Mouse (Mus musculus) natural killer cell, adult 2 months (primary cell): ENCODE results near the gene Tmco4.

ENCODE experiments used
- DNase-seq, 2 experiments: peaks; one replicate each; pipeline ENCODE4 v3.0.0; 2022; ENCODE audit warnings: low spot score in 2 of 2

The Tmco4 gene

DNA sequence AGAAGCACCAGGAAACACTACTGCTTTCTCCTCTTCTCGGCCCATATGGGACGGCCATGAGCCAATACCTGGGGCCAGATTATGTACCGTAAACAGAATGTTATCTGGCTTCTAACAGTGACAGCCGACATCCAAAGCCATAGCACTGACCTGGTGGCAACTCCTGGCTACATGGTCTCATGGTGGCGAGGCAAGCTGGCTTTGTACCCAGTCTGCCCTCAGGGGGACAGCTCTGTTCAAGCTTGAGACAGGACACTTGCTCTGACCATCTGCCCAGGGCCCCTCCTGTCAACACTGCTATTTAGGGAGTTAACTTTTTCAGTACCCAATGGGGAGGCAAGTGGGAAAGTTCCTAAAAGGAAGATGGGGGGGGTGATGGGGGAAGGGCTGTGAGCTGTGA, 84.6 kb downstream of the Tmco4 start:
- no peak for DNase-seq

DNA sequence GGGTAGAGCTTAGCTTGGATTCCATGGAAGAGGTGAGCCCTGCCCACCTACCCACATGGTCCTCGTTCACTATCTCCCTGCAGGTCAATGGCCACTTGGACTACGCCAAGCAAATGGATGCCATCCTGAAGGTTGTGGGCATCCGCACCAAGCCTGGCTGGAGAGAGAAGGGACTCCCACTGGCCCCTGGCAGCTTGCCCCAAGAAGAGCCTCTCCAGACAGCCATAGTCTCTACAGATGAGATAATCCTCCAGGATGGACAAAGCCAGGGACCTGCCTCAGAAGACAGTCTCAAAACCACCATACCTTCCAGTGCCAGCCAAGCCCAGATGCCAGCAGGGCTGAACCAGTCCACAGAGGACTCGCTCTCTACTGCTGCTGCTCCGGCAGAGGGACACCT, 85.3 kb downstream of the Tmco4 start:
- no peak for DNase-seq

DNA sequence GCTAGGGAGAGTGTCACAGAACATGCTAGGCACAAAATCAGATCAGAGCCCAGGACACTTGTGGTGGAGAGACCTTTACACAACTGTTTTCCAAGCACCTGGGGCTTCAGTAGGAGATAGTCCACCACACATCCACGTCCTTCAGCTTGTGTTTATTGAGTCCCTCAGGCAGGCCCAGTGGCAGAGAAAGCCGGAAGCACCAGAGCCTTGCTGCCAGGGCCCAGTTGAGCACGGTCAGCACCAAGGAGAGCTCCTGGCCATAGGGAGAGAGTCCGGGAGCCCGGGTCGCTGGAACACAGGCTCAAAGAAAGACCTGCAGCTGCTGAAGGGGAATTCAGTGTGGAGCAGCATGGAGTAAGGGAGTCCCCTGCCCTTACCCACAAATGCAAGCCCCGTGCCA, 86.9 kb downstream of the Tmco4 start:
- no peak for DNase-seq

DNA sequence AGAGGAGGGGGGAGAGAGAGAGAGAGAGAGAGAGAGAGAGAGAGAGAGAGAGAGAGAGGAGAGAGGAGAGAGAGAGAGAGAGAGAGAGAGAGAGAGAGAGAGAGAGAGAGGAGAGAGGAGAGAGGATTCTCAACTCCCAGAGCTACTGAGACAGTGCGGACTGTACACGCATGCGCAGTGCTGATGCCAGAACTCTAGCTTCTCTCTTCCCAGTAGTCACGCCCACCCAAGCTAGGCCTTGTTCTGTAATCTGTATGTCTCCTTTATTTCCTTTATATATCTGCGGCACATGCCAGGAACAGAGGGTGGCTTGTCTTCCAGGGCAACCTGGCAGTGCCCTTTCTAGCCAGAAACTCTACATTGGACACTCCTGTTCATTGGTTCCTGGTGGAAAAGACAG, 92.1 kb downstream of the Tmco4 start:
- DNase-seq, result no peak

DNA sequence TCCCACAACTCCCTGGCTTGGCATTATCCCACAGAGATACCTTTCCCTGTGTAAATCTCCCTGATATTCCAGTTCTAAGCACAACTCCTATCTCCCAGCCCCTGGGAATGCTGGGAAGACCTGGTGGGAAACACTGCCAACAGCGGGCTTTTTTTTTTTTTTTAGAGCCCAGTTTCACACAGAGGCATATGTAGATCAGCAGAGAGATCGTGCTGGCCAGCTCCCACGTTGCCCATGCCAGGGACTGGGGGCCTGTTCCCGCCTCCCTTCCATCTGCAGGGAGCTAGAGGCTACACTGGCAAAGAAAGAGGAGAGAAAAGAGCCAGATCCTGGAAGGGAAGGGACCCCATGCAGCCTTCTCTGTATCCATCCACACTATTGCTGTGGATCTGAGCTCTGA, 95.6 kb downstream of the Tmco4 start:
- DNase-seq, result no peak

DNA sequence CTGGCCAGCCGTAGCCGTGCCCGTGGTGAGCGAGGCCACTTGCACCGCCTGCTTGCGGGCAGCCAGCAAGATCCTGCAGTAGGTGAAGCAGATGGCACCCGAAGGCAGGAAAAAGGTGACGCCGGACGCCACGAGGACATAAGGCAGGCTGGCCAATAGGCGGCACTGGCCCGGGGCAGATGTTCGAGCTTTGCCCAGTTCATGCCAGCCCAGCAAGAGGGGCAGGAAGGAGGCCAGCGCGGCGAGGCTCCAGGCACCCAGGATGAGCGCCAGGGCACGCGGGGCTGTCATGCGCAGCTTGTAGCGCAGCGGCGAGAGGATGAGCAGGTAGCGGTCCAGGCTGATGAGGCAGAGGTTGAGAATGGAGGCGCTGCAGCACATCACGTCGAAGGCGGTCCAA, 101.4 kb downstream of the Tmco4 start:
- no peak for DNase-seq

DNA sequence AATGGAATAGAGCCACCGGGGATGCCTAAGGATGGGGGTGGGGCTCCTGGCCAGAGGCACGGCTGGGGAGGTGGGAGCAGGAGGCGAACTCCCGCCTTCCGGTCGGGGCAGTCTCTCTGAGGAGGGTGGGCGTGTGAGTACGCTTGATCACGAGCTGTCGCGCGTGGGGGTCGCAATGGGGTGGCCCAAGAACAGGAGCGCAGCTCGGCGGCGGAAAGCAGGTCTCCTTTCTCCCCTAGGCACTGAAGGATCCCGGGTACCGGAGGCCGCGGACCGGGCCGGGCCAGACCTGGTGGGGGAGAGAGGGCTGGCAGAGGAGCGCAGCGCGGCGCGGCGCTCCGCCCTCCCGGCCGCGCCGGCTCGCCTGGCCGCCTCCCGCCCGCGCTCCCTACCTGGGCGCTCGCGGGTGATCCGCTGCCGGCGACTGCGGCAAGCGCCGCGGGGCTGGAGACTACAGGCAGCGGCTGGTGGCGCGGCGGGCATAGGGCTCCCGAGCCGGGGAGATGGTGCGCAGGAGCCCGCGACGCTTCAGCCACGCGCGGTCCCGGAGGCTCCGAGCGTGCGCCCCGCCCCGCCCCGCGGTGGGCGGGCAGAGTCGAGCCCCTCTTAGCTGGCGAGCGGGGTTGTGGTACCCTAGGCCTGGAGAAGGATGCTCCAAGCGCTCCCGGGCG, 102.5 kb downstream of the Tmco4 start, which contains the start of gene Htr6:
Gene Htr6, minus strand, starts transcription at position 530 of the 671 bp plus-strand sequence.
- DNase-seq, result no peak

DNA sequence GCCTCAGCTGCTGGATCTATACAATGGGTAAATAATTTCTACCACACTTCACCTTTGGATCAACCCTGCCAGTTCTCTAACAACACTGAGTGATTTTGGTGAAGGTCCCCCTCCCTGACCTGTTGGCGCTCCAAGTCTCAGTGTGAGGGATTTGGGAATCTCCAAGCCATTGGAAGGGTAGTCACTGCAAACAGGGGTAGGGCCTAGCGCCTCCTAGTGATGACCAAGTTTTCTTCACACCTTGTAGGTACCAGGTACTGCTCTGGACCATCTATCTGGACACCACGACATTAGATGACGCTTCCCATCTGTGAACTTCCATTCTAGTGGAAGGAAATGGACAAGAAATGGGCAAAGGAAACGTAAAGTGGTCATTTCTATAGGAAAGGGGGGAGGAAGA, 103.2 kb downstream of the Tmco4 start:
- DNase-seq, result no peak

DNA sequence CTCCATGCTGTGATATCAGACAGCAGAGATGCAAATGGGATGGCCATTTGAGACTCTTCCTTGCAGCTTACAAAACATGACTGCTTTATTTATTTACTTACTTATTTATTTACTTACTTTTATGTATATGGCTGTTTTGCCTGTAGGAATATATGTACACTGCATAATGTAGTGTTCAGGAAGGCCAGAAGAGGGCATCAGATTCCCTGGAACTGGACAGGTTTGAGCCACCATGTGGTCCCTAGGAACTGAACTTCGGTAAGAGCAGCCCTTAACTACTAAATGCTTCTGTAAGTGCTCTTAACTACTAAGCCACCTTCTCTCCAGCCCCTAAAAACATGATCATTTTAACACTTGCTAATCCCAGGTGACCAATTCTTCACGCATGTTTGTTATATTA, 105.6 kb downstream of the Tmco4 start:
- DNase-seq, result no peak

DNA sequence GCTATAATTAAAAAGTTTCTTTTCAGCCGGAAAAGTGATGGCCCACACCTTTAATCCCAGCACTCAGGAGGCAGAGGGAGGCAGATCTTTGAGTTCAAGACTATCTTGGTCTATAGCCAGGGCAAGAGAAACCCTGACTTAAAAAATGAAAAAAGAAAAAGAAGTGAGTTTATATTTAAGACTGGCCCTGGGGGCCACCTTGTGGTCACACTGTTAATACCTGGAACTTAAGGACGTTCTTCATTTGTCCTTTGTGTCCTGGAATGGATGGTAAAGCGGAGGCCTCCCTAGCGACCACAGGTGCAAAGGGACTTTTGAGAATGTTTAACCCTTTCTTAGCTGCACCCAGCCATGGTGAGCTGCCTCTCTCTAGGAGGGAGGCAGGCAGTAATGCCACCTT, 106.0 kb downstream of the Tmco4 start:
- no peak for DNase-seq

DNA sequence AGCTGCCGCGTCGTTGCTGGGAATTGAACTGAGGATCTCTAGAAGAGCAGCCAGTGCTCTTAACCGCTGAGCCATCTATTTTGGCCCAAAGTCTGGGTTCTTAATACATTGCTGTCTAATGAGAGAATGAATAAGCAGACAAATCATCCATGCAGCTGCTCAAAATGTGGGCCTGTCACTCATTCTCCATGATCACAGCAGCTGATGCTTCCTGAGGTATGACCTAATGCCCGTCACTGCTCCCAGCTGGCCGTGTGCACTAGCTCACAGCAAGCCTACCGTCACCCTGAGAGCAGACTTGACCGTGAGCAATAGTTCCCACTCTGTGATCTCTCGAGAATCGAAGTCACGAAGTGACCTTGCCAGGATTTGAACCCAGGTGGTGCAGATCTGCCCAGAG, 106.8 kb downstream of the Tmco4 start:
- DNase-seq, result no peak

DNA sequence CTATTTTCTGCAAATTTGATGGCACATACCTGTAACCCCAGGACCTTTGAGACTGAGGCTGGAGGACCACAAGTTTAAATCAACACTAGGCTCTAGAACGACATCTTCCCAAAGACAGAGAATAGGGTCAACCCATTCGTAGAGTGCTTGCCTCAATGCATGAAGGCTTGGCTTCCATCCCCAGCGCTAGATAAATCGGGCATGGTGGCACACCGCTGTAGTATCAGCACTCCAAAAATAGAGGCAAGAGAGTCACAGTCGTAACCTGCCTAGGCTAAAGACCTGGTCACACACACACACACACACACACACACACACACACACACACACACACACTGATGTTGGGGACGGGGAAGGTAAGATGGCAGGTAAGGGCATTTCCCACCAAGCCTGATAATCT, 107.6 kb downstream of the Tmco4 start:
- DNase-seq, result no peak

DNA sequence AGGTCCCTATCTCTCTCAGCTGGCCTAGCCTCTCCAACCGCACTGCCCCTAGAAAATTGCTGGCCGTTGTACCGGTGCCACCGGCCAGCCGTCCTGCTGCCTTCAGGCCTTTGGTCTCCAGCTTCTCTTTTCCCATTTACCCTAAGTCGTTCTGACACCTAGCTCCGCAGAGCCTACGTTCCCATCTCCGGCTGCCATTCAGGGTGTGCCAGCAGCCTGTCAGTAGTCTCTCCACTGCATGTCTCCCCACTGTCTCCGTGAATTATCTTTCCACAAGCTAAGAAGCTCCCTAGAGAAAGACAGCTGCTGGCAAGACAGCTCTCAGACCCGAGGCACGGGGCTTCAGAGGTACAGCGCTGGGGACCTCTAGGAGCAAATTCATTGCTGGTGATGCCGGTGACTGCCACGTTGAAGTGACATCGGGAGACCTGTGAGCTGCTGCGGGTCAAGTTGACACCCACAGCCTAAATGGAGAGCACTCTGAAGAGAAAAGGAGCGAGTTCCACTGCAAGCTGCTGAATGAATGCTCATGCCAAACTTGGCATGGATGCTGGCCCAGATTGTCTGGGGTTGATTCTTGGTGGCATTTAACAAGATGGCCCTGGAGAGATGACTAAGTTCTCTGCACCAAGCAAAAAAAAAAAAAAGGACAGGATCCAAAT, 108.7 kb downstream of the Tmco4 start:
- DNase-seq, result no peak

DNA sequence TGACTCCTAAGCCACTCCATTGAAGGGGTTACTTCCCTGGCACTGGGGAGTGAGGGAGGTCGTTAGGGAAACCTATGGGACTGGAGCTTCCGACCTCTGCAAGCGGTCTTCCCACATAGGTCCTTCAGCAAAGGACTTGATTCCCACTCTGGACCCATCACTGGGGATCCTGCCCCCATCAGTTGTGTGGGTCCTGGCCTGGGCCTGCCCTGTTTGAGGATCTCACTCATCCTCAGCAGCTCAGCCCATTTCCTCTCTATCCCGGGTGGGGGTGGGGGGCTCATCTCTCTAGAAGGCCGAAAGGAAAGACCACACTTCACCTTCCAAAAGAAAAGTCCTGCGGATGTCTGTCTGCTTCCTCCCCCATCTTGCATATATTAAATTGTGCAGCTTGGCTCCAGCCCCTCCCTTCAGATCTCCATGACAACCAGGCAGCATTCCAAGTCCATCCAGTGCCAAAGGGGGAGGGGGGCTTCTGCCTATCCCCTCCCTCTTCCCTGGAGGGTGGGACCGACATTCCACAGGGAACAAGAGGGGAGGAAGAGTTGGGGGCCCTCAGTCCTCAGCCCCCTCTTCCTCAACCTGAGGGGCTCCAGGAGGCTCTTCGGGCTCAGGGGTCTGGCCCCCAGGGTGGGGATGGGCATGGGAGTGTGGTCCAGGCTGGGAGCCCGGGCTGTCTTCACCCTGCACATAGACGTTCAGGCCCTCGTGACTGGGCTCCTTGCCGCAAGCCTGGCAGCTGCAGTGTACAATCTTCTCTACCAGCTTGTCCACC, 110.3 kb downstream of the Tmco4 start:
- no peak for DNase-seq

DNA sequence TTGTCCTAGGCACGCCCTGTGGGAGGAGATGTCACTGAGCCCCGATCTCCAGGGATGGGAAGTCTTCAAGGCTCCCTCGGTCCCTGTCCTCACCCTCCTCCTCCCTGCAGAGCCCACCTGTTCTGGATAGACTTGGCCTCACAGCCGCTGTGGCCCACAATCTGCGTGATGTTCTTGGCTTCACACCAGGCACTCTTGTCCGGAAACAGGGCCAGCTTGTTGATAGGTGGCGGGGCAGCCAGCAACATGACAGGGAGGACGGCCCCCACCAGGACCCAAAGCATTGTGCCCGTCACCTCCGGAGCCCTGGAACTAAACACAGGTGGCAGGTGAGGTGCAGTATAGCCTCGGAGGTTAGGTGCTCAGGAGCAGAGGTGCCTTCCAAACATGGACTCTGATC, 112.6 kb downstream of the Tmco4 start:
- DNase-seq, result no peak

DNA sequence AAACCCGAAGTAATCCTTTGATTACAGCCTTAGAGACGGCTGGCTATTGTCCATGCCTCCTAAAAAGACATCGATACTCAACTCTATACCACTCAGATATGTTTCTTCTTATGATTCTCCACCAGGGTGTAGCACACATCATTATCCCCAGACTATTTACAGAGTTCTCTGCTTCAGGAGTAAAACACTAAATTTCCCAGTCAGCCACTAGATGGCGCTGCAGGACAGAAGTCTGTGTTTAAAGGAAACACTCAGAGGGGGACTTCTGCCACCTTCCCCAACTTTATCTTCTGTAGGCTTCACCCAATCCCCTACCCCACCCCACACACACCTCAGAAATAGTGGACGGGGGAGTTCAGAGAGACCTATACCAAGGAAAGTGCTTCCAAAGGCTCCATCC, 113.3 kb downstream of the Tmco4 start:
- peak; percentile 71 to 86 for DNase-seq

DNA sequence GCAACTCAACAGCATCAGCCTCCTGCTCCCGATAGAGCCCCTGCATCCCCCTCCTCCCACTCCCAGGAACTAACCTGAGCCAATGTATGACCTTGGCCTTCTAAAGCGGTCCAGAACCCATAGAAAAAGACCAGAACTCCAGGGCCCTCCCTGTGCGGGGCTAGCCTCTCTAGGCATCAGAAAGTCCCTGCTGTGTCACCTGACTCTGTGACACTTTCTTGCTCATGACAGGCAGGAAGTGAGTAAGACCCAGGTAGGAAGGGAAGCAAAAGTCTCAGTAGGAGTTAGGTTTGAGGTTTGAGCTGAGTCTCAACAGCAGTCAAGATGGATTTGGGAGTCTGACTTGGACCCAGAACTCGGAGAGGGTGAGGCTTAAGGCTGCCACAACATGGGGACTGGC, 114.3 kb downstream of the Tmco4 start:
- peak; percentile 23 to 50 for DNase-seq

DNA sequence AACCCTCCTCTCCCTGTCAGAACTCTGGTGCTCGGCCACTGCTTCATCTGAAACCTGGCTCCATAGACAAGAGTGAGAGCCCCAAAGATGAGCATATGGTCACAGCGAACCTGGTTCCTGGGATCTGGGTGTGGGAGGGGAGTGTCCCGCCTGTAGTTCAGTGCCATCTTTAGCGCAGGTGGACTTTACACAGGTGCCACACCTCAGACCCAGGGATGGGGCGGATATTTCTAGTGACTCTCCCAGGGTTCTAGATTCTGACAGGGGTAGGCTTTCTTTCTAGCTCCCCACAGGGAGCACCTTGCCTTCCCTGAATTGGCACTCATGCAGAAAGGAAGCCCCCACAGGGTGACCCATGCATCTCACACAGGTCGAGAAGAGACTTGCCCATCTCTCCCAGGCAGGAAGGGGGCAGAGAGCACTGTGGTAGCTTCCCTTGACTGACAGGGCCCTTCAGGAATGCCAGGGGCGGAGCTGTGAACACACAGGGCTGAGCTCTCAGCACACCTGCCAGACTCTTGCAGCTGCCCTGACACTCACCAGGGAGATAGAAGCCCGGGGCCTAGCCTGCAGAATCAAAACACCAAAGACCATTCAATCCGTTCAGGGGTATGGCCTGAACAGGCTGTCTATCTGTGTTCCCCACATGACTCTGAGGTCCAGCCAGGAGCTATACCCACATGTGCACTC, 116.4 kb downstream of the Tmco4 start:
- no peak for DNase-seq

DNA sequence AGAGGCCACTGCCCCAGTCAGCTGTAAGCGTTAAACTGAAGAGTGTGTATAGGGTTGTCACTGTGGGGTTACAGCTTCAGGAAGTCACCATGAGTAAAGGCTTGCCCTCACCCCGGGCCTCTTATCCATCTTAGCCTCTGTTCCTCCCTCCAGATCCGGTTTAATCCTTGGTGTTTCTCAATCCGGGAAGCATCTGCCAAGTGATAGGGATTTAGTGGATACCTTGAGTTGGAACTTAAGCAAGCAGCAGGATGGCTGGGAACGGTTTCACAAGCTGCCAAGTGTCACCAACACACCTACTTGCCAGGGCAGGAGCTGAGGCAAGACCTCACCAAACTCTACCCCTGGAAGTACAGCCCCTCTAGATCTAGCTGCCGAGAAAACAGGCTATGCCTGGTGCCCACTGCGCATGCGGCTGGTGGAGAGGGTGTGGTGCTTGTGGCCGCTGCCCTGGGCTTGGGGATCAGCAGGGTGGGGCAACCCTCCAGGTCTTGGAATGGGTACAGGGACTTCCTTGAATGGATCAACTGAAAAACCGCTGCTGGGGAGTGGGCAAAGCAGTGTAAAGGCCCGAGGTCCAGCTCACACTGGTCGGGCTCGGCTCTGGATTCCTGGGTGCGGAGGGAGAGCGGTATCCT, 117.7 kb downstream of the Tmco4 start:
- DNase-seq, result no peak

DNA sequence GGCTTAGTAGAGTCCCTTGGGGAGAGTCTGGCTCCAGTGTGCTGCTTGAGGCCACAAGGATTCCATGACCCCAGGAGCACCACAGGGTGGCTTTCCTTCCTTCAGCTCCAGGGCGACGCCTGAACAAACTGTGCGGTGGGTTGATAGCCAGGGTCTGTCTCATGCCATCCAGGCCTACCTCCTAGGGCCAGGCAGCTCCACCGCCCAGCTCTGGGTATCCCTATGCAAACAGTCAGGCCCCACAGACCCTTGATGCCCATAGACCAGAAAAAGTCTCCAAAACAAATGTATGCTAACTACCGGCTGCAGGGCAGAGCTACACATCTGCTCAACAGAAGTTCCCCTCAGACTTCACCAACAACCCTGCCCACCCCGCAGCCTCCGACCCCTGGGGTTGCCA, 118.4 kb downstream of the Tmco4 start:
- no peak for DNase-seq

DNA sequence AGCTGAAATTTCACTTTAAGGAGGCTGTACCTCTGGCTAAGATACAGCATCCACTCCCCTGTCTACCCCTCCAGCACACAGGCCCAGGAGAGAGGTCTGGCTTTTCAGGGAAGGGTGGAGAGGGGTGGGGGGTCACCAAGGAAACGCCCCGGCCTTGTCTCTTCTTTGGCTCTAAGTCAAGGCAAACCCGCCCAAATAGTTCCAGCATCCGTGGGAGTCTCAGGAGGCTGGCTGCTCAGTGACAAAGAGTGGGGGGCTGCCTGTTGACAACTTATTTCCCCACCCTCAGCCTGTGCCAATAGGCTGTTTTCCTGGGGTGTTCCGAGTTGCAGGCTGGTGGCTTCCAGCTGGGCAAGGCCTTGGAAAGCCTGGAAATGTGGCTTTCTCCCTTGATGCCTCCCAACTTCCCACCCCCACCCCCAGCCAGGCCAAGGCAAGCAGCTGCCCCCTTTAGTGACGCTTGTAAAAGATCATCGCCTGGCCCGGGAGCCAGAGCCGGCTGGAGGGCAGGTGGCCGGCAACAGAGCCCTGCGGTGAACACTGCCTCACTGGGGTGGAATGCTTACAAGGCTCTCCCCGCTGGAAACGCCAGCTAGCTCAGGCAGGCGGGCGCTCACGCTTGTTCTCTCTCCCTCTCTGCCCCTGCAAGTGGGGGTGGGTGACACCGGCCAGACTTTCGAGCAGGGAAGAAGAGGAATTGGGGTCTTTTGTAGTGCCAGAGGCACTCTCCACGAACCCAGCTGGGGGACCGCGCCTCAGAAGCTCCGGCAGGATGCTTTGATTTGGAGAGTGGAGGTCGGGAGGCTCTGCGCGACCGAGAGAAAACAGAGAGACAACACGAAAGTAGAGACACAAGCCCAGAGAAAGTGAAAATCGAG, 119.0 kb downstream of the Tmco4 start:
- no peak for DNase-seq
